Mouse (Mus musculus): ENCODE data around the gene Plin3.

Gene Plin3

GRCm38 (mm10) chr17:56275842-56276480 lies 16.7 kb downstream of the Plin3 start:
- in situ Hi-C loops (cut with MboI, MseI) = no loop called here

DNA sequence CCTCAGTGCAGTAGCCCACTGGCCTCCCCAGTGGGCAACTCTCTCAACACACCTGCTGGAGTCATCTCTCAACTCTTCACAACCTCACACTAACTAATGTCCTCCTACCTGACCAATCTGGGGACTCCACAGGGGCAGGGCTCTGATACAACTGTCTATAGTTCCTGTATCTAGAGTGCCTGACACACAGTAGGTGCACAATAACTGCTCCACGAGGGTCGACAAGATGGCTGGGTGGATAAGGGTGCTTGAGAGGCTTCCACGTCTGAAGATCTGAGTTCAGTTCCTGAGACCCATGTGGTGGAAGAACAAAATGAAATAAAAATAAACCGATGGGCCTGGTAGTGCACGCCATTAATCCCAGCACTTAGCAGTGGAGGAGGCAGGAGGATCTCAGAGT lies 18.7 kb downstream of the Plin3 start:
- in situ Hi-C loops (cut with MboI, MseI) = no loop called here

- in situ Hi-C loops (cut with MboI, MseI) = no loop called here
These were observed 19.2 kb downstream of the Plin3 start for GRCm38 (mm10) chr17:56273482-56273881.

DNA sequence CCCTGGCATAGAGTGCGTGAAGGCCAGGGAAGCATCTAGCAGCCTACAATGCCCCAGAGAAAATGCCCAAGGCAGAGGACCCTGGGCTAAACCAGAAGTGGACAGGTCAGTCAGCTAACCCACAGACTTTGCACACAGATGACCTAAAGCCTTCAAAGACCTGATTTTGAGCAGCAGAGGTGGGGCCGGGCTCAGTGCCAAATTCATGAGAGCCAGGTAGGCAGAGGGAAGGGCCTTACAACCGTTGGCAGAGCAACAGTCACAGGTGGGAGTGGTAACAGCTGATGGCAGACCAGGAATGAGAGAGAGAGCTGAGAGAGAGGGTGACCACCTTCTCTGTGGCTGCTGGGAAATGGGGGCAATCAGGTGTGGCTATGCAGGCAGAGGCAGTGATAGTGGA lies 20.0 kb downstream of the Plin3 start:
- in situ Hi-C loops (cut with MboI, MseI) = no loop called here

GRCm38 (mm10) chr17:56271609-56272253 lies 20.9 kb downstream of the Plin3 start:
- in situ Hi-C loops (cut with MboI, MseI) = no loop called here

GRCm38 (mm10) chr17:56269741-56270140 lies 22.9 kb downstream of the Plin3 start:
- in situ Hi-C loops (cut with MboI, MseI) = no loop called here

GRCm38 (mm10) chr17:56269153-56269630 lies 23.5 kb downstream of the Plin3 start:
- in situ Hi-C loops (cut with MboI, MseI) = no loop called here

- in situ Hi-C loops (cut with MboI, MseI) = no loop called here
These were observed 26.4 kb downstream of the Plin3 start for GRCm38 (mm10) chr17:56266271-56266670.

GRCm38 (mm10) chr17:56265869-56266268 lies 26.8 kb downstream of the Plin3 start:
- in situ Hi-C loops (cut with MboI, MseI) = no loop called here

- in situ Hi-C loops (cut with MboI, MseI) = no loop called here
These were observed 27.7 kb downstream of the Plin3 start for GRCm38 (mm10) chr17:56265011-56265410.

DNA sequence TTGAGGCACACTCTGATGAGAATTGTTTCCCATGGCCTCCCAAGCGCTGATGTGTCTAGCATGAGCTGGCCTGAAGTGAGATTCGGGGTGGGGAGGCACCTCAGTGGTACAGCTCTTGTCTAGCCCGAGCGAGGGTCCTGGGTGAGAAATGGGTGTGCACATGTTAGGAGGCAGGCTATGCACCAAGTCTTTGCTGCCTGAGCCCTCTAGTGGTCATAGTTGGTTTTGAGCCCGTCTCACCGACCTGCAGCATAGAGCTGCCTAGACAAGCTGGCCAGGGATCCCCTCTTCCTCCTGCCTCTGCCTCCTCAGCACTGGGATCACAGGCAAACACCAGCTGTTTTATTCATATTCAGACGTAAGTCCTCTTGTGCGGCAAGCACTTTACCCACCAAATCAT lies 28.7 kb downstream of the Plin3 start:
- in situ Hi-C loops (cut with MboI, MseI) = no loop called here

DNA sequence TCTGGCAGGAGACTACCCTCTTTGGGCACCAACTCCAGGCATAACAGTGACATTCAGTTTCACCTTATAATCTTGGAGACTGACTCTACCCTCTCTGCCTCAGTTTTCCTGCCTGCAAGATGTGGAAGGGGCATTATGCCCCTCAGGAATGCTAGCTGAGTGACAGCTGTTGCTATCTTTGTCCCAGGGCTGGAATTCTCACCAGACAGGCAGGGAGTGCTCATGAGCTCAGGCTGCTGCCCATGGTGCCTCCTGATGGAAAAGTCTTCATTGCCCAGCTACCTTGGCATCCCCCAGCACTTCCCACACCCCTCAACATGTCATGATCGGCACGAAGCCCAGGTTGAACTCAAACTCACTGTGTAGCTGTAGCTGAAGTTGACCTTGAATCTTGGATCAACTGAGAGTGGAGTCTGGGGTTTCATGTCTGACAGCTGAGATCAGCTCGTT lies 30.0 kb downstream of the Plin3 start:
- in situ Hi-C loops (cut with MboI, MseI) = no loop called here

DNA sequence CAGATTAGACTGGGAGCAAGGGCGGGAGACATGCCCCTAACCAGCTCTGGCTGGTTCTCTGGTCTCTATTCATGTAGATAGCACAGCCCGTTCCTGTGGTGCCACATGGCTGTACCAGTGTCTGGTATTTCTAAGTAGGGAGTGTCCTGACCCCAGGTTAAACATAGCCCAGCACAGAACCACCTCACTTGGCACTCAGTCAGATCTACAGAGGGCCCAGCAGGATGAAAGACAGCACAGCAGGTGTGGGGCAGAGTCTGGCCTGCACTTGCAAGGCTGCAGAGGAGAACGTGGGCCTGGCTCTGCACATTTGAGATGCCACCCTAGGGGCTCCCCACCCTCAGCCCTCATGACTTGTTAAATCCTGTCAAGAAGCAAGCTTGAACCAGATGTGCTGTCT lies 31.5 kb downstream of the Plin3 start:
- in situ Hi-C loops (cut with MboI, MseI) = no loop called here

GRCm38 (mm10) chr17:56259301-56260037 lies 33.2 kb downstream of the Plin3 start:
- in situ Hi-C loops (cut with MboI, MseI) = loop anchor here (5.0 kb wide), 1 partner anchor 127 kb away; no protein-coding TSS in a partner anchor

DNA sequence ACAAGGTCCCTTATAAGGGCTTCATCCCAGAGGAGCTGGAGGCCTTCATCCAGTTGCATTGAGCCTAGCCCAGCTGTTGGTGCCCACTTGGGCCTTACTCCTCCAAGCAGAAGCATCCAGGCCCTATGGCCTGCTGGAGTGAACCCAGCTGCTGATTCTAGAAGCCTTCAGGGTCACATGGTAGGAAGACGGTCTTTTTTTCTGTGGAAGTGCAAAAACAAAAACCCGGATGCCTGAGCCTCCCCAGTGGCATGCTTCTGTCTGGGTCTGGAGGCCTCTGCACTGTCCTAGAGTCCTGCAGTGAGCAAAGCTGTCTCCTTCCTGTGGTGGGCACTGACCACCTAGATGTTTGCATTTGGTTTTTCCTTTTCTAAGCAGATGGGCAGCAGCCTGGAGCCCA lies 33.9 kb downstream of the Plin3 start:
- in situ Hi-C loops (cut with MboI, MseI) = loop anchor here (5.0 kb wide), 1 partner anchor 127 kb away; no protein-coding TSS in a partner anchor

GRCm38 (mm10) chr17:56258269-56258668 lies 34.4 kb downstream of the Plin3 start:
- in situ Hi-C loops (cut with MboI, MseI) = loop anchor here (5.0 kb wide), 1 partner anchor 126 kb away; no protein-coding TSS in a partner anchor

DNA sequence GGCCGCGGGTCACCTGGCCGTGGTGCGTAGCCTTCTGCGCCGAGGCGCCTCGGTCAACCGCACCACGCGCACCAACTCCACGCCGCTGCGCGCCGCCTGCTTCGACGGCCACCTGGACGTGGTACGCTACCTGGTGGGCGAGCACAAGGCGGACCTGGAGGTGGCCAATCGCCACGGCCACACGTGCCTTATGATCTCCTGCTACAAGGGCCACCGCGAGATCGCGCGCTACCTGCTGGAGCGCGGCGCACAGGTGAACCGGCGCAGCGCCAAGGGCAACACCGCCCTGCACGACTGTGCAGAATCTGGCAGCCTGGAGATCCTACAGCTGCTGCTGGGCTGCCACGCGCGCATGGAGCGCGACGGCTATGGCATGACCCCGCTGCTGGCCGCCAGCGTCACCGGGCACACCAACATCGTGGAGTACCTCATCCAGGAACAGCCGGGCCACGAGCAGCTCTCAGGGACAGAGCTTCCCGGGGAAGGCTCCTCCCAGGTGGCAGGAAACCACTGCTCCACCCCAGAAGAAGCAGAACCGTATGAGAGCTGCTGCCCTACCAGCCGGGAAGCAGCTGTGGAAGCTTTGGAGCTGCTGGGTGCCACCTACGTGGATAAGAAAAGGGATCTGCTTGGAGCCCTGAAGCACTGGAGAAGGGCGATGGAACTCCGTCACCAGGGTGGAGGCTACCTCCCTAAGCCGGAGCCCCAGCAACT lies 35.3 kb downstream of the Plin3 start:
- in situ Hi-C loops (cut with MboI, MseI) = loop anchor here (5.0 kb wide), 1 partner anchor 125 kb away; no protein-coding TSS in a partner anchor

GRCm38 (mm10) chr17:56256239-56256881 lies 36.3 kb downstream of the Plin3 start, which contains the start of gene Fem1a:
TSS of gene Fem1a (plus strand) at chr17:56256810.
- in situ Hi-C loops (cut with MboI, MseI) = loop anchor here (5.0 kb wide), 1 partner anchor 124 kb away; no protein-coding TSS in a partner anchor

- in situ Hi-C loops (cut with MboI, MseI) = loop anchor here (5.0 kb wide), 1 partner anchor 124 kb away; no protein-coding TSS in a partner anchor
These were observed 36.8 kb downstream of the Plin3 start for GRCm38 (mm10) chr17:56255863-56256238.

GRCm38 (mm10) chr17:56255429-56255828 lies 37.2 kb downstream of the Plin3 start:
- in situ Hi-C loops (cut with MboI, MseI) = loop anchor here (5.0 kb wide), 1 partner anchor 123 kb away; no protein-coding TSS in a partner anchor

GRCm38 (mm10) chr17:56254695-56255094 lies 38.0 kb downstream of the Plin3 start:
- in situ Hi-C loops (cut with MboI, MseI) = loop anchor here (5.0 kb wide), 2 partner anchors 52 to 122 kb away; no protein-coding TSS in a partner anchor
